Mouse (Mus musculus) kidney, postnatal 14 days (tissue): ENCODE measurements around the gene Klra17.
"Not testable (repeated sequence)": the region's sequence is repeated elsewhere in the genome, so short reads cannot be mapped to it uniquely, and the experiment has no call there.

ENCODE experiments used
- DNase-seq: peaks from one replicate; pipeline ENCODE4 v3.0.0; 2022; ENCODE audit warnings: mixed read lengths

Klra17 gene

DNA sequence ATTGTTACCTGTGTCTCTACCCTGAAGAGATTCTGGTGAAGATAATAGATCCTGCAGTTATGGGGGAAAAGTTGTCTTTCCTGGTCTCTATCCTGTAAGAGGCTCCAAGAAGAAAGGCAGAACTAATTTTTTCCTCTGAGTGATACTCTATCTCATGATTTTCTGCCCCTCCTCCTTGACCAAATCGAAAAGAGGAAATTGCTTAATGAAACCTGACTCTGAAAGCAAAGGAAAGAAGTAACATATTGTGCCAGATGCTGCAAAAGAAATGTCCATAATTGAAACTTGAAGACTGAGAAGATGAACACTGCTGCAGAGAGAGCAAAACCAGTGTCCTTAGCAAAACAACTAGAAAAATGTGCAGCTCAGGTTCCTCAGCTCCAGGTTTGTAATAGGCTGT is at the start of gene Klra17:
TSS of gene Klra17 (minus strand) at position 124 of the 400 bp plus-strand sequence.
- DNase-seq, result no peak

GRCm38 (mm10) chr6:129917476-129917946 is 41.0 kb upstream of the Klra17 start, which contains the start of gene Klra5:
Klra5 (minus strand) TSS chr6:129917650.
- not testable (repeated sequence) for DNase-seq

- DNase-seq, result no peak
These were observed 40.5 kb upstream of the Klra17 start for GRCm38 (mm10) chr6:129916996-129917395.

- DNase-seq, result no peak
These were observed 6.1 kb upstream of the Klra17 start for GRCm38 (mm10) chr6:129882525-129882924.

- not testable (repeated sequence) for DNase-seq
These were observed 14.1 kb downstream of the Klra17 start, which contains the start of gene Gm17631 for GRCm38 (mm10) chr6:129862349-129862748. Gm17631 (plus strand) TSS chr6:129862649.

DNA sequence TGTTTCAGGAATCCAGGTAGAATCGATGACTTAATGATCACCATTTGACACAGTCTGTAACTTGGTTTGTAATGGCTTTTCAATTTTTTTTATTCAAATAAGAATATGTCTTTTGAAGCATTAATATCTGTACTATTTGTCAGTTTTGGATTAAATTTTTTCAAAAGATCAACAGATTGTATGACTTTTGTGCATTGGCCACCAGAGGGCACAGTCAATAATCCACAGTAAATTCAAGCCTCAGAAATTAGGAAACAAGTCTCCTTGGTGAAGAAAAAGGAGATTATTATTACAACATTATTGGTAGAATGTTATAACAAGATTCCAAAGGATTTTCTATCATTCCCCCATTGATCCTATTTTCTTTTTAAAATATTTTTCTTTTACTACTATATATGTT is 50.9 kb downstream of the Klra17 start:
- DNase-seq, result no peak

DNA sequence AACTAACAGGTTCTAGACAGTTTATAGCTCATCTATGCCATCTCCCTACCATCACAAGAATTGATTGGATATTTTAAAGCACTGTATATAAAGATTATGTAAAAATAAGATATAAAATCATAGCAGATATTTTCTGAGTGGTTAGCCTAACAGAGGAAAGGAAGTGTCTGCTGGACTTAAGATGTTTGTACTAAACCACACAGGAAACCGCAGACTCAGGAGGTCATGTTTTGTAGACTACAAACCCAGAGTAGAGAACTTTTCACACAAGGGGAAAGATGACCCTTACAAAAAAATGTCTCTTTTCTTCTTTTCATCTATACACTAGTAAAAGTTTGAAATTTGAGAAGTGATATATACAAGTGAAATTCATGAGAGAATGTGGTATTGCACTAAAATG is 52.5 kb downstream of the Klra17 start:
- no peak for DNase-seq

DNA sequence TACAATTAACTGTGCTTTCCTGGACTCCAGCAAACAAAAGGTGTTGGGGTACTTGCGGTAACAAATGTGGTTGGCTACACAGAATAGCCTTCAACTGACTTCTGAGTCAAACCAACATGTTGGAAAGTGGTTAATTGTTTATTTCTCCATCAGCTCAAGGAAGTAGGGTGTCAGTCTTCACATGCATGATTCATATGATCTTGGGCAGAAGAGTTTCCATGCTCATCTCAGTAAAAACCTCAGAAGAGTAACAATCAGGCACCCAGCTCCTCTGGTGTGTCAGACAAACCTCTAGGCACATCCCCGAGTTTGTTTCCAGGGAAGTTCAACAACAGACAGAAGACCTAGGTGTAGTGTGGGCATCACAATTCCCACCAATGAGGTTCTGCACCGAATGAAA is 58.7 kb downstream of the Klra17 start:
- no peak for DNase-seq

DNA sequence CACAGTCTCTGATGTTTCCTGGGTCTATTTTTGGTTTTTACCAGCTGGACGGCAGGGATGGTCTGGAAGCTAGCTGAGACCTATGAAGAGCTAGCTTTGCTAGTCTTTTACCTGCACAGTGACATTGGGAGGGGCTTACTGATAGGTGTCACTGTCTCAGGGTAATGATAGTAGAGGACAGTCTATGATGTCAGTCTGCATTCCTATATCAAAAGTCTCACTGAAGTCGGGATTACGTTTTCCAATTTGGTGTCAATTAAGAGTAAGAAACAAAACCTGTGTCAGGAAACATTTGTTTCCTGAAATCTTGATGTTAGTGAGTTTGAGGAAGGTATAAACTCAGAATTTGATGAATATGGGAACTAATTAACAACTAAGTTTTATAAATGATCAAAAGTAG is 92.3 kb downstream of the Klra17 start, which contains the start of gene Gm156:
TSS of gene Gm156 (minus strand) at position 101 of the 400 bp plus-strand sequence.
- DNase-seq, result not testable (repeated sequence)
